In the genomic region with DNA sequence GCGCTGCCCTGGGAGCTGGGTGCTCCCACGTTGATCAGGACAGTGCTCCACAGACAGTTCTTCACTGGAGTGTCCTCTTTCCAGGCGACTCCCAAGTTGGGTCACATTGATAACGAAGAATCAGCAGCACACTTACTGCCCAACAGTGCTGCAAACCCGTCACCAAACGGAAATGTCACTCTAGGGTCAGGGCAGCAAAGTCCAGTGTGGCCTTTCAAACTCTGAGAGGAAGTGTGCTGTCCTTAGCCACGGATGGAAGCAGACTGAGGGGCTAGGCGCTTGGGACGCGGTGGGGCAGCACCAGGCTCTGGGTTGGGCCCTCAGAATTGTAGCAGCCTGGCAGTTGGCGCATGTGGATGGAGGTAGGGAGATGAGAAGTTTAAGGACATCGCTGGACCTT, we compare ENCODE assay signal across 21 mouse cellular contexts. TPM values are rescaled to one million over a fixed set of nuclear protein-coding genes. Genes with fewer than 3 reads are reported as not detected.
DNase-seq lines count a peak whose midpoint lies in the region; ATAC-seq and TF ChIP-seq lines count a peak whose summit lies in the region.
"Had no signal": no experiment of that assay in that cellular context is flagged by ENCODE, and none has a peak within 500 bp of the region (broad histone marks: within the 10 kb centered on the region; RNA-seq: fewer than 3 reads in every experiment).

No protein-coding gene starts in this region.

- WGBS in kidney, postnatal 0 days = 70% methylated on average over 12 of the region's 12 CpGs
- WGBS in embryonic facial prominence, embryonic 15.5 days = 84% methylated on average over 12 of the region's 12 CpGs

- H3K36me3 ChIP-seq in kidney, postnatal 0 days (ENCODE audit: insufficient read depth, low read length) = no peaks in the 10 kb centered on the region
- no peaks in the 10 kb centered on the region for H3K36me3 ChIP-seq in embryonic facial prominence, embryonic 15.5 days
- H3K36me3 ChIP-seq: heart, embryonic 13.5 days; intestine, embryonic 15.5 days had no signal

- no peaks in the 10 kb centered on the region for H3K4me1 ChIP-seq in kidney, postnatal 0 days (replicated peaks; ENCODE audit: insufficient read depth, low read length)
- H3K4me1 ChIP-seq in embryonic facial prominence, embryonic 15.5 days = 0 out of 2 replicates have a peak, but pooled peaks cover under 1% of the 10 kb centered on the region
- H3K4me1 ChIP-seq: forebrain, embryonic 15.5 days; hindbrain, embryonic 15.5 days; intestine, embryonic 15.5 days; limb, embryonic 13.5 days; midbrain, embryonic 15.5 days had no signal

- no peak overlapping the region for H3K4me2 ChIP-seq in kidney, postnatal 0 days (ENCODE audit: low read length)
- H3K4me2 ChIP-seq in embryonic facial prominence, embryonic 15.5 days (replicated peaks) = no peak overlapping the region
- H3K4me2 ChIP-seq: embryonic facial prominence, embryonic 13.5 days; forebrain, embryonic 15.5 days; heart, embryonic 13.5 days; hindbrain, embryonic 15.5 days; intestine, embryonic 15.5 days; limb, embryonic 13.5 days; lung, embryonic 14.5 days; midbrain, embryonic 15.5 days had no signal

- no peaks in the 10 kb centered on the region for H3K9me3 ChIP-seq in kidney, postnatal 0 days (replicated peaks; ENCODE audit: low read length)
- no peaks in the 10 kb centered on the region for H3K9me3 ChIP-seq in embryonic facial prominence, embryonic 15.5 days (replicated peaks)
- H3K9me3 ChIP-seq: embryonic facial prominence, embryonic 13.5 days; forebrain, embryonic 15.5 days; heart, embryonic 13.5 days; hindbrain, embryonic 15.5 days; intestine, embryonic 15.5 days; limb, embryonic 13.5 days; midbrain, embryonic 15.5 days had no signal

- H3K27ac ChIP-seq in gastrocnemius, adult 2 months = peak overlapping the region; percentile 74
- peak overlapping the region; percentile 55 for H3K27ac ChIP-seq in kidney, postnatal 0 days
- H3K27ac ChIP-seq in embryonic facial prominence, embryonic 15.5 days (replicated peaks) = peak overlapping the region; percentile 58; the same call in 1 of the 2 replicates
- H3K27ac ChIP-seq: embryonic facial prominence, embryonic 13.5 days; forebrain, embryonic 15.5 days; heart, embryonic 13.5 days; hindbrain, embryonic 15.5 days; intestine, embryonic 15.5 days; limb, embryonic 13.5 days; midbrain, embryonic 15.5 days had no signal

- intact Hi-C loops in gastrocnemius, adult 2 months (cut with DNase I) = no loop called here
- intact Hi-C loops in gastrocnemius, postnatal 36 days (cut with DNase I) = no loop called here

- no peak for DNase-seq in gastrocnemius, adult 2 months
- no peak for DNase-seq in gastrocnemius, postnatal 36 days
- no peak for DNase-seq in kidney, postnatal 0 days (ENCODE audit: low spot score)
- DNase-seq in kidney, adult 18-20 months = no peak
- peak; percentile 37 for DNase-seq in lung, postnatal 10 days
- DNase-seq in left cerebral cortex, adult 8-10 months (ENCODE audit: low spot score in 2 of 2) = no peak
- DNase-seq in ovary, postnatal 14 days (ENCODE audit: low spot score) = no peak
- DNase-seq: cerebellum, adult 9-11 months; heart, postnatal 4 days; lung, embryonic 14.5 days; thymus, postnatal 4 days had no signal

- H3K4me3 ChIP-seq in gastrocnemius, adult 2 months = no peak overlapping the region
- no peak overlapping the region for H3K4me3 ChIP-seq in kidney, postnatal 0 days (replicated peaks; ENCODE audit: low read depth, low read length)
- no peak overlapping the region for H3K4me3 ChIP-seq in embryonic facial prominence, embryonic 15.5 days (replicated peaks)
- H3K4me3 ChIP-seq: embryonic facial prominence, embryonic 13.5 days; forebrain, embryonic 15.5 days; heart, embryonic 13.5 days; hindbrain, embryonic 15.5 days; intestine, embryonic 15.5 days; limb, embryonic 13.5 days; megakaryocyte, embryonic 14.5 days; midbrain, embryonic 15.5 days; myocyte had no signal

- no peak for TF ChIP-seq CTCF in gastrocnemius, adult 2 months (IDR thresholded peaks at IDR 0.05)
- TF ChIP-seq CTCF in kidney, postnatal 0 days (IDR thresholded peaks at IDR 0.05; ENCODE audit: low read depth) = 0 out of 2 replicates have a peak, but pooled peaks have one; percentile 4

- no peak for ATAC-seq in kidney, postnatal 0 days (replicated peaks; ENCODE audit: low FRiP score, low read depth)
- no peak for ATAC-seq in embryonic facial prominence, embryonic 15.5 days (ENCODE audit: insufficient number of reproducible peaks, low FRiP score, low TSS enrichment, low read depth)
- ATAC-seq: forebrain, embryonic 15.5 days; intestine, embryonic 15.5 days; midbrain, embryonic 15.5 days had no signal

- H3K27me3 ChIP-seq in kidney, postnatal 0 days (ENCODE audit: insufficient read depth, low read length) = no peaks in the 10 kb centered on the region
- no peaks in the 10 kb centered on the region; the same call in 1 of the 2 replicates for H3K27me3 ChIP-seq in embryonic facial prominence, embryonic 15.5 days
- H3K27me3 ChIP-seq: embryonic facial prominence, embryonic 13.5 days; forebrain, embryonic 15.5 days; hindbrain, embryonic 15.5 days; intestine, embryonic 15.5 days; limb, embryonic 13.5 days had no signal

- no peak overlapping the region for H3K9ac ChIP-seq in kidney, postnatal 0 days (ENCODE audit: low read depth, low read length)
- no peak overlapping the region for H3K9ac ChIP-seq in embryonic facial prominence, embryonic 15.5 days
- H3K9ac ChIP-seq: embryonic facial prominence, embryonic 13.5 days; forebrain, embryonic 15.5 days; heart, embryonic 13.5 days; hindbrain, embryonic 15.5 days; intestine, embryonic 15.5 days; limb, embryonic 13.5 days; lung, embryonic 14.5 days; midbrain, embryonic 15.5 days had no signal

RNA-seq across cellular contexts. Expression of a gene that starts 46.5 kb away (rescaled TPM):
- total RNA-seq in gastrocnemius, adult 2 months (2021) = 1 to 10 TPM; 1.5 to 1.9 TPM
- 1 to 10 TPM; 1.6 to 2.0 TPM for total RNA-seq in gastrocnemius, postnatal 36 days (2021)
- polyA plus RNA-seq in kidney, postnatal 0 days (2015; fragmentation: Nextera tagmentation; extraction: Ambion mirVana) = 7.5 and 9.5 TPM in 2 replicates
- 4.8 TPM in 2 replicates for polyA plus RNA-seq in embryonic facial prominence, embryonic 15.5 days (2015; fragmentation: Nextera tagmentation; extraction: Ambion mirVana)
- 10 to 100 TPM; 60.5 to 73.8 (median 69.8) TPM for total RNA-seq in left cerebral cortex, adult 8-10 months (2022)

Comparison
In these comparisons a context has a peak if more than half of its experiments do, and no peak if none do; other contexts are left out.
1. RNA of a gene that starts 46.5 kb away (total RNA-seq): 60.5 to 73.8 TPM in left cerebral cortex, adult 8-10 months; 1.6 to 2.0 TPM in gastrocnemius, postnatal 36 days and 1.5 to 1.9 TPM in gastrocnemius, adult 2 months; every median in the first group is over 10 times any median in the second.
2. Peak in every context shown above with its lines, with median percentiles within 50 percentile points of each other: H3K27ac ChIP-seq.